Mouse (Mus musculus): ENCODE results near the gene Zfp758. TPM values are rescaled to one million over a fixed set of nuclear protein-coding genes. Genes with fewer than 3 reads are reported as not detected.

The Zfp758 gene
- polyA plus RNA-seq, 1 experiment from 2014 or later, result 7.2 TPM

Other genes starting within 250 kb of the Zfp758 start
- gene Zfp947, start 195.3 kb upstream of the Zfp758 start, polyA plus RNA-seq (2016; fragmentation: Nextera tagmentation; extraction: Ambion mirVana), result 2.0 and 2.4 TPM in 2 replicates
- 1.9 TPM in 2 replicates for gene Zfp994, start 135.8 kb upstream of the Zfp758 start, polyA plus RNA-seq (2016; fragmentation: Nextera tagmentation; extraction: Ambion mirVana)
- gene CT030661.1, start 46.6 kb upstream of the Zfp758 start, polyA plus RNA-seq (2016; fragmentation: Nextera tagmentation; extraction: Ambion mirVana), result 7.1 and 8.8 TPM in 2 replicates
- gene Zfp944, start 53 bp upstream of the Zfp758 start, polyA plus RNA-seq (2016; fragmentation: Nextera tagmentation; extraction: Ambion mirVana), result 15.8 and 16.5 TPM in 2 replicates
- gene Zfp946, start 62.8 kb downstream of the Zfp758 start, polyA plus RNA-seq (2016; fragmentation: Nextera tagmentation; extraction: Ambion mirVana), result 18.8 and 19.2 TPM in 2 replicates
- gene Vmn2r111, start 212.0 kb downstream of the Zfp758 start, polyA plus RNA-seq (2016; fragmentation: Nextera tagmentation; extraction: Ambion mirVana), result not detected in 2 replicates
- not detected in 2 replicates for gene Vmn2r112, start 239.5 kb downstream of the Zfp758 start, polyA plus RNA-seq (2016; fragmentation: Nextera tagmentation; extraction: Ambion mirVana)